Mouse (Mus musculus) liver, embryonic 12.5 days (tissue): ENCODE measurements around the gene Ppp3ca. TPM values are rescaled to one million over a fixed set of nuclear protein-coding genes. Genes with fewer than 3 reads are reported as not detected.
A peak's percentile ranks its signal among the peaks of the same experiment; 100 is the strongest.

Source experiments
- ATAC-seq: fragments of 200-750 bp; cut with Nextera tagmentation; 2 replicates; pipeline ENCODE4 v1.8.0; 2017; ENCODE audit warnings: moderate number of reproducible peaks, mild to moderate bottlenecking, moderate library complexity
- H3K27ac ChIP-seq: fragments of 300-500 bp; sonication (generic); 2 replicates; pipeline ENCODE4 v1.5.1; 2016; ENCODE audit warnings: mild to moderate bottlenecking
- H3K27me3 ChIP-seq: fragments of 300-500 bp; sonication (generic); replicated peaks from 2 replicates; pipeline ENCODE4 v1.6.1; 2016; ENCODE audit warnings: mild to moderate bottlenecking, moderate library complexity
- H3K36me3 ChIP-seq: fragments of 300-500 bp; sonication (generic); 2 replicates; pipeline ENCODE4 v1.6.1; 2016; ENCODE audit warnings: mild to moderate bottlenecking, moderate library complexity
- H3K4me1 ChIP-seq: fragments of 300-500 bp; sonication (generic); 2 replicates; pipeline ENCODE4 v1.6.1; 2016
- H3K4me2 ChIP-seq: fragments of 300-500 bp; sonication (generic); 2 replicates; pipeline ENCODE4 v1.6.1; 2016; ENCODE audit warnings: mild to moderate bottlenecking, moderate library complexity
- H3K4me3 ChIP-seq: fragments of 300-500 bp; sonication (generic); 2 replicates; pipeline ENCODE4 v1.5.1; 2016; ENCODE audit warnings: mild to moderate bottlenecking, moderate library complexity
- H3K9ac ChIP-seq: fragments of 300-500 bp; sonication (generic); 2 replicates; pipeline ENCODE4 v1.6.1; 2016; ENCODE audit warnings: mild to moderate bottlenecking, moderate library complexity
- H3K9me3 ChIP-seq: fragments of 300-500 bp; sonication (generic); replicated peaks from 2 replicates; pipeline ENCODE4 v1.6.1; 2016; ENCODE audit warnings: mild to moderate bottlenecking, moderate library complexity
- WGBS: fragments of 180-500 bp; shearing (Covaris S2); methylation state at CpG from one replicate; pipeline ENCODE4 v1.1.7; 2016; ENCODE audit not compliant: insufficient replicate concordance; 5-methylcytosine and 5-hydroxymethylcytosine counted together
- polyA plus RNA-seq: library from polyadenylated mRNA; unstranded; fragments of >200 nt; fragmentation: Nextera tagmentation; extraction: Ambion mirVana; gene quantifications from 2 replicates; pipeline ENCODE4 v1.2.1, GENCODE M21; 2016

The Ppp3ca gene
- polyA plus RNA-seq, 1 experiment from 2014 or later, result 25.3 TPM

DNA sequence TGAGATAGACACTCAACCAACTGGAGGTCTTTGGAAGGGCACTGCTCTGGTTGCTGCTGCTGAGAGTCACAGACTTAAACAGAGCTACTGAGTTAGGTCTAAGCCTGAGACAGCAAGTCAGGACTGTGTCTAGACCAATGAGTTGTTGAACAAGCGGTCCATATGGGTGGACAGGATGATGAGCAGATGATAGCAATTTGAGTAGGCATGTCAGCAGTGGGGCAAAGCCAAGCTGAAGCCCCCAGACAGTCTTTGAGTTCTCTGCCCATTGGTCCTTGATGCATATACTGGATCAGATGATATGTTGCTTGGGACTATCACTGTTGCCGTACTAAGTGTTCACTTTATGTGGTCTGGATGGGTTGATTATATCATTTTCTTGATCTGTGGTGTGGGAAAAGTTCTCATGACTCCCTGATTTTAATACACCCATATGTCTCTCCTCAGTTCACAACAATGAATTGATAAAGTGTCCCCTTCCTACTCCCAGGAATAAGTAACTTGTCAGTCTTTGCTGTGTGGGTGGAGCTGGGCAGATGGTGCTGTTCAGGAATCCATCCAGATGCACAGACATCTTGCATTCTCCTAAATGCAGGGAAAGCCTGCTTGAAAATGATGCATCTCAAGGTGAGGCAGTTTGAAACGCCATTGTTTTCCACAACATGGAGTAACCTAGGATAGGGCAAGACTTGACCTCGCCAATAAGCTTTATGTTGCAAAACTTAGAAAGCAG, 44.5 kb downstream of the Ppp3ca start:
- Histone ChIP-seq H3K4me2 (no peak overlapping the region), H3K36me3 (no peaks in the 10 kb centered on the region), H3K9me3 (no peaks in the 10 kb centered on the region), H3K27me3 (no peaks in the 10 kb centered on the region), H3K4me1 (0 out of 2 replicates have a peak, but pooled peaks cover 2% of the 10 kb centered on the region), H3K27ac (no peak overlapping the region), H3K9ac (no peak overlapping the region), H3K4me3 (no peak overlapping the region)
- 73% methylated on average over 4 of the region's 4 CpGs for WGBS
- ATAC-seq, result no peak

DNA sequence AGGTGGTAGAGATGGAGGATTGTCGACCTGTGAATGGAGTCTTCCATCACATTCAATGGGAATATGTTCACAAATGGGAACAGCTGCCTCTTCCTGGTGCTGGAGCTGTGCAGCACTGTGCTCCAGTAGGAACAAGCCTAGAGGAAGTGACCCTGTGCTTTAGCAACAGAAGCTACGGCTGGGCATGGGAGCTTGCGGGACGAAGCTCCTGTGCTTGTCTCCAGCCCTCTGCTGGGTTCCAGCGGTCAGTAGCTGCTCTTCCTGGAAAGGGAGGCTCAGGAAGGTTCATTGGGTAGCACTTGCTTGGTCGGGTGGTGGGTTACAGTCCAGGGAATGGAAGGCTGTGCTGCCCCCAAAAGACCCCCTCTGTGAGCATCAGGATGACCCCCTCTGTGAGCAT, 46.3 kb downstream of the Ppp3ca start:
- Histone ChIP-seq H3K4me3 (no peak overlapping the region), H3K4me1 (no peaks in the 10 kb centered on the region), H3K27ac (no peak overlapping the region), H3K27me3 (no peaks in the 10 kb centered on the region), H3K4me2 (no peak overlapping the region), H3K9ac (no peak overlapping the region), H3K36me3 (no peaks in the 10 kb centered on the region), H3K9me3 (no peaks in the 10 kb centered on the region)
- ATAC-seq, result no peak
- WGBS, result 78% methylated on average over 6 of the region's 6 CpGs

DNA sequence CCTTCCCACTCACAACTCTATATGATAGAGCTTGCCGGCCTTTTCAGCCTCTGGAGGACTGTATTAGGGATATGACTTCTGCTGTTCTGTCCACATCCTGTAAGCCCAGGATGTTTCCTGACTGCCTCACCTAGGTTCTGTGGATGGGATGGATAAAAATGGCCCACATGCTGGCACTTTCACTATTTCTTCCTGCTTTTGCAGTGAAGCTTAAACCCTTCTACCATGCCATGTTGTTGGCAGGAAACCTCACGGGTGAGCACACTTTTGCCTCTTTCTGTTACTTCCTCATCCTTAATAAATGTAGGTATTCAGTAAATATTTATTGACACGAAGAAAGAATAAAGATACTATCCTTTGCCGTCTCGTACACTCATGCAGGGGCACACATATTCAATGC, 48.5 kb downstream of the Ppp3ca start:
- ATAC-seq, result no peak
- Histone ChIP-seq H3K4me1 (no peaks in the 10 kb centered on the region), H3K4me2 (no peak overlapping the region), H3K9ac (no peak overlapping the region), H3K36me3 (no peaks in the 10 kb centered on the region), H3K9me3 (no peaks in the 10 kb centered on the region), H3K27ac (no peak overlapping the region), H3K27me3 (no peaks in the 10 kb centered on the region), H3K4me3 (no peak overlapping the region)
- 78% methylated on average over 5 of the region's 5 CpGs for WGBS

DNA sequence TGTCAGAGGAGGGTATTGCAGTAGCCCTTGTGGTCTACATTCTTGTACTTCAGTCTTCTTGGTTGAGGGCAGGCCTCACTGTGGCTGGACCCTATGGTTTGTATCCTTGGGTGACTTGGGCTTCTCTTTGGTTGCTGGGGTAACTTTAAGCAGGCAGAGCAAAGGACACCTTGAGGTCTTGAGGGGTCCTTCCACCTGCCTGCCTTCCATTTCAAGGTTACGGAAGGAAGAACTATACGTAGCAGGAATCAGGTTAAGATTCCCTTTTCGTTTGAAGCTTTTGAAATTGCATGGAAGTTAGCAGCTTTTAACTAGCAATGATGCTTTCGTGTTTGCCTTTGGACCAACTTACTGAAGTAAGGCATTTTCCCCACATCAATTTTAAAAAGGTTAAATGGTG, 51.3 kb downstream of the Ppp3ca start:
- no peaks in the 10 kb centered on the region for H3K36me3 ChIP-seq
- WGBS, result 81% methylated on average over 4 of the region's 4 CpGs
- H3K9me3 ChIP-seq, result no peaks in the 10 kb centered on the region

DNA sequence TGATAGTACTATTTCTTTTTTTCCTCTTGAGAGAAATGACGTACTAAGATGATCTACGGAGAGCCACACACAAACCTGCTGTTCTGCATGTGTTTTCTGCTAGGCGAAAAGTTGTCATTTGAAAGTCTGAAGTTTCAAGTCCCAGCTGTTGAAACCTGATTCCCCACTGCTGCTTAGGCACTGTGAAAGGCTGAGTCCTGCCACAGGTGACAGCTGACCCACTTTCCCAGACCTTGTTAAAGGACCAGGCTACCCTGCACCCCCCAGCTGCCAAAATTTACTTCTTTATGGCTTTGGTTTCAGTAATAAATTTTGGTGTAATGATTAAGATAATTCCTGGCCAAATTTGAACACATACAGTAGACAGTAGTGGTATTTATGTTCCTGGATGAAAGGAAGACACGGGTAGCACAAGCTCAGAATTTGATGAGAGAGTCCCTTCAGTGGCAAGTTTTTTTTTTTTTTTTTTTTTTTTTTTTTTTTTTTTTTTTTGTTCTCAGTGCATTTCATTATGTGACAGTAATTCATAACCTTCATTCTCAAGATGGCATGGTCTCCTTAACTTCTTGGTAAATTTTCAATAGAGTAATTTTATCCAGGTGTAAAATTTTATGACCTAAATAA, 52.0 kb downstream of the Ppp3ca start:
- no peak for ATAC-seq
- no peak overlapping the region for H3K4me3 ChIP-seq
- H3K4me1 ChIP-seq, result peaks cover 10% of the 10 kb centered on the region; the same call in 1 of the 2 replicates
- H3K9ac ChIP-seq, result no peak overlapping the region
- H3K36me3 ChIP-seq, result no peaks in the 10 kb centered on the region
- WGBS, result 76% methylated on average over 4 of the region's 4 CpGs
- H3K9me3 ChIP-seq, result no peaks in the 10 kb centered on the region
- H3K4me2 ChIP-seq, result no peak overlapping the region
- no peak overlapping the region for H3K27ac ChIP-seq
- no peaks in the 10 kb centered on the region for H3K27me3 ChIP-seq

More for the DNA sequence above, 51.3 kb downstream of the Ppp3ca start:
- H3K9ac ChIP-seq, result no peak overlapping the region
- H3K27ac ChIP-seq, result no peak overlapping the region
- H3K4me1 ChIP-seq, result peaks cover 10% of the 10 kb centered on the region; the same call in 1 of the 2 replicates
- ATAC-seq, result no peak
- H3K4me2 ChIP-seq, result no peak overlapping the region
- H3K4me3 ChIP-seq, result no peak overlapping the region
- no peaks in the 10 kb centered on the region for H3K27me3 ChIP-seq

DNA sequence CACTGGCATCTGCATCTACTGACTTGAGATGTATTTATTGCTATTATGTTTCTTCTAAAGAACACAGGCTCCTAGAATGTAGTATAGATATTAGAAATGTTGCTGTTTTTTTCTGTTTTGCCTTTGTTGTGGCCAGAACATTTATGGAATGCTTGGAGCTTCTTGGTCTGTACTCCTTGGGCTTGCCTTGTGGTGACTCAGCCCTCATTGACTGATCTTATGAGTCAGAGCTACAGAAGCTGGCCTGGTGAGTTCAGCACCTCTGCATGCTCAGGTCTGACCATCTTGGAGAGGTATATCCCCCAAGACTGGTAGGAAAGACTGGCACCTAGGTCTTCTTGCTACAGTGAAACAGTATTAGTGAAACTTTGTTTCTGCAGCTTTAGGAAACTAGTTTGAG, 52.6 kb downstream of the Ppp3ca start:
- Histone ChIP-seq H3K4me2 (no peak overlapping the region), H3K4me3 (no peak overlapping the region), H3K9ac (no peak overlapping the region), H3K4me1 (peaks cover 10% of the 10 kb centered on the region; the same call in 1 of the 2 replicates), H3K27ac (no peak overlapping the region), H3K9me3 (no peaks in the 10 kb centered on the region), H3K27me3 (no peaks in the 10 kb centered on the region), H3K36me3 (no peaks in the 10 kb centered on the region)
- ATAC-seq, result no peak

DNA sequence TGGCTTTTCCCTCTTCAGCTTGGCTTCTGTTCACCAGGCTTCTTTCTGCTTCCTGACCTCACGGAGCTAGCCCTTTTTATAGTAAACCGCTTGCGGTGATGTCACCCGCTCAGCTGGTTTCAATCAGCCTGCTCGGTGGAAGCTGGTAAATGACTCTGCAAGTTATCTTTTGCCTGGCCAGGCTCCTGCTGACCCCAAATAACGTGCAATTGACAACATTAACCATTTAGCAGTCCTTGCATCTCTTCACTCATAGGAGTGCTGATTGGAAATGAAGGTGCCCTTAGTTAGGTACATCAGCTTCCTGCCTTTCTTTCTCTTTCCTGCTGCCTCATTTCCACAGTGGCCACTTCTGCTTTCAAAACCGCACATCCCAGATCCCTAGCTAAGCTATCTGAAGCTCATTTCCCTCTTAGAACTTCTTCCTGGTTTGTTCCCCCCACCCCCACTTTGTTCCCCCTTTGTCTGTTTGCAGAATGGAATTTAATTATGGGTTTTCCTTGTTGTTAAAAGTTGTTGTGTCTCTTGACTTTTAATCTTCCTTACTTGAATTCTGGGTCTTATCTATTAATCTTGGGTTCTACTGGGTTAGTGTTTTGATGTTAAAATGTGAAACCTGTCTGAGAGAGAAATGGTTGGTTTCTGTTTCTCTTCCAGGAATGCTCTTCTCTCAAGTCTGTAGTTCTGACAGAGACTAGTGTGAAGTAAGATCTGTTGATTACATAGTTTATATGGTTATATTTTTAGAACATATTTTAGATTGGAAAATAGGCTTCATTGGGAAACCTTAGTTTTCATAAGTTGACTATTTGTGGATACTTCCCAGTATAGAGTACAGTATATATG, 55.6 kb downstream of the Ppp3ca start:
- Histone ChIP-seq H3K9me3 (no peaks in the 10 kb centered on the region), H3K27me3 (no peaks in the 10 kb centered on the region), H3K36me3 (no peaks in the 10 kb centered on the region), H3K4me2 (peak overlapping the region; percentile 35), H3K9ac (no peak overlapping the region), H3K4me3 (no peak overlapping the region), H3K4me1 (peaks cover 10% of the 10 kb centered on the region; the same call in 1 of the 2 replicates), H3K27ac (no peak overlapping the region)
- ATAC-seq, result no peak
- WGBS, result 15% methylated on average over 7 of the region's 7 CpGs

DNA sequence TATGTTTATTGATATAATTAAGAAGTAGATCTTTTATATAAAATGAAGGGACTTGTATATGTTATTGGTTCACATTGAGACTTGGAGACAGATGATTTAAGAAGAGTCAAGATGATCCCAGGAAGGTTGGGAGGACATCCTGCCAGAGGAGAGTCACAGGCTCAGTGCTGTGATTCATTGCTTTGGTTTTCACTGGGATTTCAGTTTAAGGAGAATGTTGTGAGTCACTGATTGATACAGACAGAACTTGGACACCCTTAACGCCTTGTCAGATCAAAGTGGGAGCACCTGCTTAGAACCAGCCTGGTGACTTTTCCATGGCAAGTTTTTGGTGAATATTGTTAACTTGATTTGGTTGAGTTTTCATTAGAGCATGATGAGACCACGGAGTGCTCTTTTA, 58.0 kb downstream of the Ppp3ca start:
- WGBS, result 62% methylated on average over 2 of the region's 2 CpGs

DNA sequence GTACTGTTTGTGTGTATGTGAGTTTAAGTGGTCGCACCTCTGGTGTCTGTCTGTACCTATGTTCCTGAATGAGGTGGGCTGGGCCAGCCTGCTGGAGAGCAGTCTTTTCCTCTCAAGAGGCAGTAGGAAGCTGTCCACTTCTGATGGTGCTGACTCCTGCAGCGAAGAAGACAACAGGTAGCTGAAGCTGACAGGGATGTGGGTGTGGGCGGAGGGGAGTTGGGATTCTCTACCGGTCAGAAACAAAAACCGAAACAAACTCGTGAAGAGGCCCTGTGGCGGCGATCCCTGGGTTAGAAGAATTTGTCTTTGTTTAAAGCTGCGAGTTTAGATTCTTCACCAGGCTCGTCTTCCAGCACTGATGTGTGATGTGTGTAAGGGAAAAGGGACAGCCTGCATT, 60.1 kb downstream of the Ppp3ca start:
- 69% methylated on average over 10 of the region's 10 CpGs for WGBS

More for the DNA sequence above, 58.0 kb downstream of the Ppp3ca start:
- no peak overlapping the region for H3K9ac ChIP-seq
- H3K4me1 ChIP-seq, result peaks cover 10% of the 10 kb centered on the region; the same call in 1 of the 2 replicates
- no peak overlapping the region for H3K4me2 ChIP-seq
- no peak overlapping the region for H3K4me3 ChIP-seq
- no peaks in the 10 kb centered on the region for H3K9me3 ChIP-seq
- no peaks in the 10 kb centered on the region for H3K27me3 ChIP-seq
- no peak overlapping the region for H3K27ac ChIP-seq
- ATAC-seq, result no peak
- H3K36me3 ChIP-seq, result no peaks in the 10 kb centered on the region

DNA sequence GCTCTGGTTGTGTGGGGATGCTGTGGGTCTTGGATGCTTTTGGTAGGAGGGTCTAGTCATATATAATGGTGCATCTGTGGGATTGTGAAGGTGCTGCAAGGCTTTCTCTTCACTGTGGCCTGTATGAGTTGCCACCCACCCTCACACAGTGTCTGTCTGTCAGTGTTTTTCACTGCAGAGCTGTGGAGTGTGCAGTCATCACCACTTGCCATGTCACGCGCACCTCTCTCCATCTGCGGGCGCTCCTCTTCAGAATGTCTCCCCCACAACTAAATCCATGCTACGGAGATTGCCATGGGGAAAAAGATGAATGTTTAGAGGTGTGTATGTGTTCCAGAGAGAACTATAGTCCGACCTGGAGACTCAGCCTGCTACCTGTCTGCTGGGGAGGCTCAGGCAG, 61.7 kb downstream of the Ppp3ca start:
- H3K4me1 ChIP-seq, result 0 out of 2 replicates have a peak, but pooled peaks cover 4% of the 10 kb centered on the region
- no peak overlapping the region for H3K27ac ChIP-seq
- 80% methylated on average over 6 of the region's 6 CpGs for WGBS
- no peak overlapping the region for H3K4me3 ChIP-seq
- ATAC-seq, result no peak
- H3K27me3 ChIP-seq, result no peaks in the 10 kb centered on the region
- no peaks in the 10 kb centered on the region for H3K36me3 ChIP-seq
- no peak overlapping the region for H3K9ac ChIP-seq
- no peaks in the 10 kb centered on the region for H3K9me3 ChIP-seq
- no peak overlapping the region for H3K4me2 ChIP-seq

More for the DNA sequence above, 60.1 kb downstream of the Ppp3ca start:
- Histone ChIP-seq H3K27me3 (no peaks in the 10 kb centered on the region), H3K27ac (no peak overlapping the region), H3K4me2 (no peak overlapping the region), H3K4me3 (no peak overlapping the region), H3K36me3 (no peaks in the 10 kb centered on the region), H3K9me3 (no peaks in the 10 kb centered on the region), H3K9ac (no peak overlapping the region), H3K4me1 (peaks cover 5% of the 10 kb centered on the region; the same call in 1 of the 2 replicates)
- no peak for ATAC-seq

DNA sequence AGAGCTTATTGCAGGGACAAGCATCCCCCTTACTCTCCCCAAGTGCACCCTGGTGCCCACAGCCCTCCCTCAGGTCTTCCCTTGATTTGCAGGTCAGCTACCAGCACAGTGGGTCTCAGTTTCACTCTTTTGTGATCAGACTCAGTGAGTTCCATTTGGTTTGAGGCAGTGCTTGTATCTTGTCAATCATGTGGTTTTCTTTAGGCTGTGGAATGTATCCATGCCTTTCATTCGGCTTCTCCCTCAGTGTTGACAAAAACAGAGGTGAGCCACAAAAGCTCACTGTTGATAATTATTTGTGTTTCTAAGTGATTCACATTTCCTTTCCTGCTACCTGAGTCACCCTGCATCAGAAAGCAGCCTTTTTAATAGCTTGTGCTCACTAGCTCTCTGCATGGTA, 66.1 kb downstream of the Ppp3ca start:
- 33% methylated on average over 1 of the region's 1 CpGs for WGBS
- no peak for ATAC-seq

More for the DNA sequence above, 66.1 kb downstream of the Ppp3ca start:
- no peaks in the 10 kb centered on the region for H3K27me3 ChIP-seq
- no peak overlapping the region for H3K4me3 ChIP-seq
- no peaks in the 10 kb centered on the region for H3K9me3 ChIP-seq
- no peak overlapping the region for H3K27ac ChIP-seq
- peaks cover 8% of the 10 kb centered on the region; the same call in 1 of the 2 replicates for H3K4me1 ChIP-seq
- H3K9ac ChIP-seq, result no peak overlapping the region
- no peaks in the 10 kb centered on the region for H3K36me3 ChIP-seq
- no peak overlapping the region for H3K4me2 ChIP-seq
